Mouse (Mus musculus) layer of hippocampus, postnatal 25 days (tissue): Measurements from ENCODE around the gene Tnfrsf25. TPM values are rescaled to one million over a fixed set of nuclear protein-coding genes. Genes with fewer than 3 reads are reported as not detected.

Experiments
- DNase-seq, 2 experiments: peaks; one replicate each; pipeline ENCODE4 v3.0.0; 2022; ENCODE audit warnings: mixed read lengths in 2 of 2, low spot score in 1 of 2; ENCODE audit errors: extremely low spot score in 1 of 2
- total RNA-seq, 2 experiments: library from RNA; stranded (reverse); gene quantifications; 2 replicates each; pipeline ENCODE4 v1.2.3; 2021

Tnfrsf25 gene
- total RNA-seq: 10 to 100 TPM; 26.4 to 42.6 TPM

DNA sequence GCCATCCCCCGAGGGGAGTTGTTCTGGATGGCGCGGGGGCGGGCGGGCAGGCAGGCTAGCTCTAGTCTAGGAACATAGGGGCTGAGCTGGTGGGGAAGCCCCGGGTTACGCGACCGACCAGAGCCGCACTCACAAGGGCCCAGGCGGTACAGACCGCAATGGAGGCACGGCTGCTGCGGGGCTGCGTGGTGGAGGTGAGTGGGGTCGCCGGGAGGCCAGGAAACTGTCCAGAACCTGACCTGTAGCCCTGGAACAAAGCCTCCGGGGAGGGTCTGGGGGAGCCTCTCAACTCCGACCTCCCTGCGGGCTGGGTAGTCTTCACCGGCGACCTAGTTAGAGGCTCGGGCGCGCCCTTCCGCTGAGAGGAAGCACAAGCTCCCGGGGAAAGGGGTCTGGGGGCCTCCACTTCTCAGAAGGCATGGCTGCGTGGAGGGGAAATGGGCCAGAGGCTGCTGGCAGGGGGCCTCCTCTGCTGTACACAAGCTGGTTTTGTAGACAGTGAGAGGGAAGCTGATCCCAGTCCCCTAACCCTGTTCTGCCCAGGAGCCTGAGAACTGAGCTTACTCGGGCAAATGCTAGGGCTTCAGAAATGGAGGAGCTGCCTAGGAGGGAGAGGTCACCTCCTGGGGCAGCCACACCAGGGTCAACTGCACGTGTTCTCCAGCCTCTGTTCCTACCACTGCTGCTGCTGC is at the start of gene Tnfrsf25:
Tnfrsf25 (plus strand) TSS at position 14 of the 692 bp plus-strand sequence.
- no peak for DNase-seq

DNA sequence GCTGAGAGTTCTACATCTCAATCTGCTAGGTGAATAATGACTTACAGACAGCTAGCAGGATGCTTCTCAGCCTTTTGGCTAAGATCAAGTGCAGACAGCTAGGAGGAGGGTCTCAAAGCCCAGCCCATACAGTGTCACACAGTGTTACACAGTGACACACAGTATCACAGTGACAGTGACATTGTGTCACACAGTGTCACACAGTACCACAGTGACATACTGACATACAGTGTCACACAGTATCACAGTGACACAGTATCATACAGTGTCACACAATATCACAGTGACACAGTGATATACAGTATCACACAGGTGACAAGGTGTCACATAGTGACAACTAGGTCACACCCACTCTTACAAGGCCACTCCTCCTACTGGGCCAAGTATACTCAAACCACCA is 48.5 kb upstream of the Tnfrsf25 start:
- DNase-seq: no peak

DNA sequence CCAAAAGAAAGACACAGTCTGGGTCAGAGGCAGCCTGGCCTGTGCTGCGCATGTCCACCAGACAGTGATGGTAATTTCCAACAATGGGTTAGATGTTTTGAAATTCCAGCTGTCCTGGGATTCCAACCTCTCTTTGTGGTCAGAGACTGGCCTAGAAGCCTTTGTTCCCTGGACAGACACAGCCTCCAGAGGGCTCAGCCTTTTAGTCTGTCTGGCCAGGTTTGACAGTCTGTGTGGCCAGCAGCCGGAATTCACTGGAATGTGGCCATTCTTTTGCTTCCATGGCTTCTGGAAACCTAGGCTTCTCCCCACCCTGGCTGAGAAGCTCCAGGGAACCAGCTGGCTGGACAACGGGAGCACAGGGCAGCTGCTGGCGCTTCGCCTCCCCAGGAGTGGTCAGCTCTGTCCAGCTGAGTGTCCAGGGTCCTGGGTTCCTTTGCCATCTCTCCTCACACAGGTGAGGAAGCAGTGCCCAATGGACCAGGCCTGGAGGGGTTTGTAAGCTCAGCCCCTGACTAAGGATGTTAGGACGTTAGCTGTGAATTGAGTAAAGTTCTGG is 47.5 kb upstream of the Tnfrsf25 start:
- no peak for DNase-seq

DNA sequence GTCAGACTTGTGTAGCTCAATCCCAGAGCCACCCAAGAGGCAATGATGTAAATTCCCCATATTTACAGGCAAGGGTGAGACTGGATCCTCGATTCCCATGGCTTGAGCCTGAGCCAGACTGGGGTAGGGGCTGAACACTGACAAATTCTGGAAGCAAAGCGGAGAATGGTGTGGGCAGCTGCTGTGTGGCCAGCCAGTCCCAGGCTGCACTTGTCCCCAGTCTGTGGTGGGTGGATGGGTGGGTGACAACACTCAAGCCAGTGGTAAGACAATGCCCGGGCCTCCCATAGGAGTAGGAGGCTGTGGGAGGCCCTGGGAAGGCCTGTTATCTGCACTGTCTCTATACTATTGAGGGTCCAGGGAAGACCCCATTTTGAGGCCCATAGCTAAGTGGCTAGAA is 46.5 kb upstream of the Tnfrsf25 start:
- DNase-seq: no peak

DNA sequence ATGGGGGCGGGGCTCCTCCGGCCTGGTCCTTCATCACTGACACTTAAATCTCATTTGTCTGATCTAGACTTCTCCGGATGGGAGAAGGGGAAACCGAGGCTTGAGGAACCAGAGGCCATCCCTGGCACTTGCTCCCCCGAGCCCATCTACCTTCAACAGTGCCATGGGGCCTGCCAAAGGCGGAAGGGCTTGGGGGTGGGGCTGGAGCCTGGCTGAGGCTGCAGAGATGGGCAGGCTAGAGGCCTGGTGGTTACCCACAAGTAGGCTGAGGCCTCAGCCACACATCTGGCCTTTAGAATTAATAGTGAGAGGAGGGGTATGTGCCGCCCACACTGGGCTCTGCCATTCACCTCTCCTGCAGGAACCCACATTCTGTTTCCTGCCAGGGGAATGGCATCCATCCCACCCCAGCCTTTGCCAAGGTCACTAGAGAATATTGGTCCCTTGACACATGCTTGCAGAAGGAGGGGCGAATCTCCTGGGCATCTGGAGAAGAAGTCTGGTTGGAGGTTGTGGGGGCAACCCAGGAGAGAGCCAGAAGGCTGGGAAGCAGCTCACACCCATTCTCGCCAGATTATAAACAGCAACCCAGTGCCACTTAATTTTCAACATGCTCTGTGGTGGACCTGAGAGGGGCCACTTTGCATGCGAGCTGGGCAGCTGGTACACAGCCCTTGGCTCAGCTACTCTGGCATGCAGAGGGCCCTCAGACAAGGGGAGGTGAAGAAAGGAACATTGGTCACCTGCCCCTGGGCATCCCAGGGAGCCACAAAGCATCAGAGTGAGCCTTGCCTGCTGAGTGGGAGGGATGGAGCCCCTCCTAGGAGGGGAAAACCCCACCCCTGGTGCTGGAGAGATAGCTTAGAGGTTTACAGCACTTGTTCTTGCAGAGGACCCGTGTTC is 45.0 kb upstream of the Tnfrsf25 start:
- no peak for DNase-seq

DNA sequence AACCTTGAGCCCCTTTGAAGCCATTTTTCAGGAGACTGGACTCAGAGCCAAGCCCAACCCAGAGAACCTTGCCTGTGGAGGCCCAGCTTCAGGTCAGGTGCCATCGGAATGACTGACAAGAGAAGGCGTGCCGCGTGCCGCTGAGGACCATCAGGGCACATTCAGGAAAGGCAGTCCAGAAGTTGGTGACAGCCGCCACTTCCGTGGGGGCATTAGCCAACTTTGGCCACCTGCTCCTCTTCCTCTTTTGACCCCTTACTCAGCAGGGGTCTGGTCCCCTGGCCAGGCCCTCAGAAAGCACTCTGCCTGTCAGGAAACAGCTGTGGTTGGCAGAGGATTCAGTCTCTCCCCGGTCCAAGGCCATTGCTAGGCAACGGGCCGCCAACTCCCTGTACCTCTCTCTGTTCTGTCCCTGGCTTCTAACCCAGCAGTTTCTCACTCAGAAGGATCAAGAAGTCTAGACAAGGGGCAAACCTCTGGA is 43.6 kb upstream of the Tnfrsf25 start, which contains the start of gene Plekhg5:
Plekhg5 (plus strand) TSS at position 378 of the 481 bp plus-strand sequence.
- DNase-seq: peak in 1 of 2 experiments; percentile 22

DNA sequence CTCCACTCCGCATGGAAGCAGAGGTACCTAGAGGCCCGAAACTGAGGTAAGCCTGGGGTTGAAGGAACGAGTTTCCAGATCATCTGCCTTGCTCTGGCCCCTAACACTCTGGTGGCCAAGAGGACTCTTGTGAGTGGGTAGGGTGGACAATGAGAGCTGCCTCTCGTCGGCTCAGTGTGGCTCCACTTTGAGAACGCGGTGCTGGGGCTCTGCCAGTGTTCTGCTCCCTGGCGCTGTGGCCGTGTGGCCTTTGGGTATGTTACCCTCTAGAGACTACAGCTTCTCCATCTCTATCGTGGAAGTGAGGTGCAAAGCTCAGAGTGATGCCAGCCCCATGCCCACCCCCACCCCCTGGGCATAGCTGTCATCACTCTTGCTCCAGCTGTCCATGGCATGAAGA is 43.1 kb upstream of the Tnfrsf25 start:
- DNase-seq: no peak

DNA sequence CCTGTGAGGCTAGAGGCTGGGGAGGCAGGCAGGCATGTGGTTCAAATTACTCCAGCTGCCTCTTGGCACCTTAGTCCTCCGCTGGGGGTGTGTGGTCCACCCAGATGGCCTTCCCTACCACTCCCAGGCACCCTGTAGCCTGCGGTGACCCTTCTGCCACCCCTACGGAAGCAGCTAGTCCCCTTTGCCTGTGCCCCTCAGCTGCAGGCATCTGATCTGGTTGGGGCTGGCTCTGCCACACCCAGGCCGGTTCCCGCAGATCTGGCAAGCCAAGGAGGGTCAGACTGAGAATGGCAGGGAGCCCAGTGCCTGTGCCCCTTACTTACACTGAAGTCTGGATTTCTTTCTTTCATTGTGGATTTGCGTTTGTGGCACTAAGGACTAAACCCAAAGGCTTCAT is 42.0 kb upstream of the Tnfrsf25 start:
- no peak for DNase-seq

DNA sequence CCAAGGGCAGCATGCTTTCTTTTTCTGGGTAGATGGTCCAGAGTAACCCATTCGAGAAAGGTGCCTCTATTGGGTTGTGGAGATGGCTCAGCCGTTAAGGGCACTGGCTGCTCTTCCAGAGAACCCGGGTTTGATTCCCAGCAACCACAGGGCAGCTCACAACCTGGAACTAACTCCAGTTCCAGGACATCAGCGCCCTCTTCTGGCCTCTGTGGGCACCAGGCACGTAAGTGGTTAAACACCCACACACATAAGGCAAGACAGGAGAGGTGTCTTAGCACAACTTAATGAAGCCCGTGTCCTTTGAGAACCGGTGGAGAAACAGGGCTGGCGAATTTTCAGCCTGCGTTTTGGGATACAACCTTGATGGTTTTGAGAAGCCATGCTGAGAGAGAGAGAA is 41.2 kb upstream of the Tnfrsf25 start:
- DNase-seq: no peak

DNA sequence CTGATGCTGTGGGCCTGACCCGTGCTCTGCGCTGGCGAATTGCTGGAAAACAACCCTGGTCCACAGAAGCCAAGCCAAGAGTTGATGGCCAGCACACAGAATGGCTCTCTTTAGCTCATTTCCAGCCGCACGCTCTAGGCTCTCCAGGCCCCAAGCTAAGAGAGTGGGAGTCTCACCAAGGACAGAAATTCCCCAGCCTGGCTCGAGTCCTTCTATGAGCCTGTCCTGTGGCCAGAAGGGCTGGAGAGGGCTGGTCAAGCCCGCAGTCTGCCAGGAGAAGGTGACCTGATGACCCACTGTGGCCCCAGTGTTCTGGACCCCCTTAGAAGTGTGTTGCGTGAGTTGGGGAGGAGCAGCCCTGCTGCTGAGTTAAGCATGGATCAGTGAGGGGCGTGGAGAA is 38.5 kb upstream of the Tnfrsf25 start:
- no peak for DNase-seq

DNA sequence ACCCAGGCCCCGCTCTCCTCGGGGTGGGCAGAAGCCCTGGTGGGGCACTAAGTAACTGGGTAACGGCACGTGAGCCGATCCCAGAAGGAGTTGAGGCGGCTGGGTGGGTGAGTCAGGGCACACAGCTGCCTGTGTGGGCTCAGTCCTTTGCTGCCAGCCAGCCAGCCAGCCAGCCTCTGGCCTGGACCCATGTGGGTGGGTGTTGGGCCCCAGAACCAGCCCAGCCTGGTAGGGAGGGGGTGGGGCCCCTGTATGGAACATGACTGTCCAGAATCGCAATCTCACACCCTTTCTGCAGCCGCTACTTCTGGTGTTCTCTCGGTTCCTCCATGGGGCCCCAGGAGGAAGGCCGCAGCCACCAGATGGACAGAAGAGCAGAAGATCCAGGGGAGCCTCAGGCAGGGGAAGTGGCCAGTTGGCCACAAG is 37.6 kb upstream of the Tnfrsf25 start:
- DNase-seq: no peak

DNA sequence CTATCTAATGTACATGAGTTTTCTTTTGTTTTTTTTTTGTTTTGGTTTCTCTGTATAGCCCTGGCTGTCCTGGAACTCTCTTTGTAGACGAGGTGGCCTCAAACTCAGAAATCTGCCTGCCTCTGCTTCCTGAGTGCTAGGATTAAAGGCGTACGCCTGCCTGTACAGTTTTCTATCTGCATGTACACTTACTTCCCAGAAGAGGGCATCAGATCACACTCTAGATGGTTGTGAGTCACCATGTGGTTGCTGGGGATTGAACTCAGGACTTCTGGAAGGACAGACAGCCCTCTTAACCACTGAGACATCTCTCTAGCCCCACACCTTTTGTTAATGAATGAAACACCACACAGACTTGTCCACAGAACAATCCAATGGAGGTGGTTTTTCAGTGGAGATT is 36.5 kb upstream of the Tnfrsf25 start:
- no peak for DNase-seq

DNA sequence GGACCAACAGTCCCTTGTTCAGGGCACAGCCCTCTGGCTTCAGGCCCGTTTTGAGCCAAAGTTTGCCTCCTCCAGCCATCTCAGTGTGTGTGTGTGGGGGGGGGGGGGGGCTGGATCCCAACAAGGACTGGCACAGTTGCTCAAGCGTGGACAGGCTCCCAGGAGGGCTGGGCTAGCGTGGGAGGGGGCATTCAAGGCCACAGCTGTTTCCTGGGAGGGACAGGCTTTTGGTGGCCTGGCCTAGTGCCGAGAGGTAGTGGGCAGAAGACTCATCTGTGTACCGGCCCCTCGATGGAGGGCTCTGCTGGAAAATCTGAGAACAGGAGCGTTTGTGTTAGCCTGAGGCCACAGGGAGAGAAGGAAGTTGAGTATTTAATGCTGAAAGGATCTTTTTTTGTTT is 35.8 kb upstream of the Tnfrsf25 start:
- DNase-seq: no peak

DNA sequence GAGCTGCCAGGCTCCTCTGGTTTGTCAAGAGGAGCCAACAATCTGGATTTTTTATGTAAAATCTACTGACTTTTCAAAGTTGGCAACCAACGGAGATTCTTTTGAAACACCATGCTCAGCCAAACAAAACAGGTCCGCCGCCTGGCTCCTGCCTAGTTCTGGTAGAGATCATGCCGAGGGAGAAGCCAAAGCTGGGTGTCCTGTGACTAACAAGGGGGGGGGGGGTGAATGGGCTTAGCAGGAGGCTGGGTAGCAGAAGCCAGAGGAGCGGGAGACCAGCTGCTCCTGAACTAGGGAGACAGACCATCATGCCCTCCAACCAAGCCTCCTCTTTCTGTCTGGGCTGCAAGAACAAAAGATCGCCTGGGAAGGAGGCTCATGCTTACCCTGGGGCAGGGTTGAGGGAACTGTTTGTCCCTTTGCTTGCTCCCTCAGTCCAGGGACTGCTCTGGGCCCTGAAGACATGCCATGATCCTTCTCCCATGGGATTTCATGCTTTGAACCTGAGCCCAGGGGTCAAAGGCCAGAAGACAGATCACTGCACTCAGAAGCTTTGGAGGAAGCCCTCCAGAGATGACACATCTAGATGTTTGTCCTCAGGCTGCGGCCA is 32.0 kb upstream of the Tnfrsf25 start:
- DNase-seq: no peak

DNA sequence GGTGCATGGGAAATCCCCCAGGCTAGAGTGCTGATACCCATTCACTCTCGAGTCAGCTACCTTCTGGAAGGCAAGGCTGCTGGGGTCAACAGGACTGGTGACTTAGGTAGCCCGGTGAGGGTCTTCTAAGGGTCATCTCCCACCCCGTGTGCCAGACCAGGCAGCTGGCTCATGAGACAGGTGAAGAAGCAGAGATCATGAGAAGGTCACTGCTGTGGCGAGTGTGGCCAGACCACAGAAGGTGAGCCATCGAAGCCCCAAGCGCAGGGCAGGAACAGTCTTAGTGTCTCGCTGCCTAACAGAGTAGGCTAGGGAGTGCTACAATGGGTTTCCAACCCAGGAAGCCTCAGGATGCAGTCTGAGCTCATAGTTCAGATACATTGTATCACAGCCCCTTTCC is 31.1 kb upstream of the Tnfrsf25 start:
- no peak for DNase-seq

DNA sequence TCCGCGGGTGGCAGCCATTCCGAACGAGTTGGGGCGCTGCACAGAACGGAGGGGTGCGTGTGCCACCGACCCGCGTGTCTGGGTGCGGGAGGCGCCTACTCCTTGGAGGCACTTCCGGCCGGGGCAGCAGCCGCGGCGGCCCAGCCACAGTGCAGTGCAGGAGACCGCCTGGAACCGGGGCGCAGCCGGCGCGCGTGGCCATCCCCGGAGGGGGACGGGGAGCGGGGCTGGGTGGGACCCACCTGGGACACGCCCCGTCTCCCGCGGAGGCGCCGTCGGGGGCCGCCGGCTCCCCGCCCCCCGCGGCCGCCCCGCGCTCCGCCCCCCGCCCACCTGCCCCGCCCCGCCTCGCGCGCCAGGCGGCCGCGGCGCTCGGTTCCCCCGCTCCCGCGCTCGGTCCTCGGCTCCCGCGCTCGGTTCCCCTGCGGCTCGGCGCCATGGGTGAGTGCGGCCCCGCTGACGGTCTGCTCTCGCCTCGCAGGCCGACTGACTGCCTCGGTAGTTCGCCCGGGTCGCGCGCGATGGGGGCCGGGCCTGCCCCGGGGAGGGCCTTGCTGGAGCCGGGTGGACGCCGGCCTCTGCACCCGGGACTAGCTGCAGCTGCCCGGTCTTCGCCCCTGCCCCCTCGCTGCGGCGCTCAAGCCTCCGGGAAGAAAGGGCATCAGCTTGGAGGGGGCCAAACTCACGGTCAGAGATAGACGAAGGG is 29.1 kb upstream of the Tnfrsf25 start:
- peak; percentile 60 to 67 for DNase-seq

DNA sequence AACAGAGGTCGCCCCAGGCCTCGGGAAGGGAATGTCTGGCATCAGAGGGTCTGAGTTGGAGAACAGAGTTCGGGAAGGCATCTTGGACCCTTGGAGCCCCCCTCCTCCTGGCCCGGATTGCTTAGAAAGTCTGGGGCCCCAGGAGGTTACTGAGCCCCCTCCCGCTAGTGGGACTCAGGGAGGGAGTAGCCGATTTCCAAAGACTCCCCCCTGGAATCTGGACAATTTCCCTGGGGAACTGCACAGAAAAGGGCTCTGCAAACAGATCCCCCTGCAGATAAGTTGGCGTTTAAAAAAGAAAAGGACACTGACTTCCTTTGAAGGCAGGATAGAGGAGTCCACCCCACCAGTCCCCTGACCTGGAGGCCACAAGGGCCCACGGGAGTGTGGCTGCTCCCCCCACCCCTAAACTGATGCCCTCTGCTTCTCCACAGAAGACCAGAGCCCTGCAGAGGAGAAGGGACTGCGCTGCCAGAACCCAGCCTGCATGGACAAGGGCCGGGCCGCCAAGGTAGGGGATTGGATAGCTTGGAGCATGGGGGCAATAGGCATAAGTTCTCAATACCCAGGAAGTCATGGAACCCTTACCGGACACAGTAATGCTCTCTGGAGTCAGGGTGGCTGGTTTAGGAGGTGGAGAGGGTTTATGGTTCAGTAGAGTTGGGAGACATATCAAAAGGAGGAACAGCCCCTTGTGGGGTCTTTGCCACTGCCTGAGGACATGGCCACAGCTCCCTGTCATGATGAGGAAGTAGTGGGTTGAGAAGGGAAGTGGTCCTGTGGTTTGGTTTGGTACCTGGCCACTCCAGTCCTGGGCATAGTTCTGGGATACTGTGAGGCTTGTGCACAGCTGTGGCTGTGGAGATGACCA is 28.3 kb upstream of the Tnfrsf25 start:
- no peak for DNase-seq

DNA sequence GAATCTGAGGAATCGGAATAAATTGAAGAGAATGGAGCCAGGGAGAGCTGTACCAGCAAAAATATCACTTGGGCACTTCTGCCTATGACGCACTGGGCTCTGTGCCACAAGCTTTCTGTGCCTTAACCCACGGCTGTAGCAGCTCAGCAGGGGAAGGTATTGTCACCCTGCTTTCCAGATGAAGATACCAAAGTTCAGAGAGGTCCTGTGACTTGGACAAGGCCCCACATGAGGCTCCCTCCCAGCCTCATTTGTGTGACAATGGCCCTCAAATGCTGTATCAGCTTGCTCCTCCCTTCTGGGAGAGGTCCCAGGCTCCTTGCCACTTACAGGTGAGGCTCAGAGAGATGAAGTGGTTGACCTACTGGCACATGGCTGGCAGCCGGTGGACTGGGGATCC is 27.6 kb upstream of the Tnfrsf25 start:
- no peak for DNase-seq

DNA sequence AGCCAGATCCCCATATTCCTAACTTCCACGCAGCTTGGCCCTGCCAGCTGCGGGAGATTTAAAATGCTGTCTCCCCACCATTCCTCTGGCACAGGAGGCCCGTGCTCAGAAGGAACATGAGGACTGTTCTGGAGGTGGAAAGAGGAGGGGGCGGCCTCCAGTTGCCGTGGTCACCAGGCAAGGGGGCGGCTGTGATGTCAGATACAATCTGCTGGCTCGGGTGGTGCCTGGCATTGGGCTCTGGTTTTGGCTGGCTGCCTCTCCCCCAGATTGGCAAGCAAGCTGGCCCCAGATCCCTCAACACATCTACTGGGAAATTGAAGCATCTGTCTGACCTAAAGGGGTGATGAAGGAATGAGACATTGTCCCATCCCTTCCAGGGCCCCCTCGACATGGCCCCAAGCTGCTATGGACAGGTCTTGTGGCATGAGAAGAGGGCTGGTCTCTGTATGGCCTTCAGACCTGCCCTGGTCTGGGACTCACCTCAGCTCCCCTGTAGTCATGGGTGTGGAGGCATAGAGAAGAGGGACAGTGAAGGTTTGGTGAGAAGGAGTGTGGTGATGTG is 27.1 kb upstream of the Tnfrsf25 start:
- peak; percentile 73 to 75 for DNase-seq
